Mouse (Mus musculus) kidney, adult 2 months (tissue): ENCODE measurements at regions not wholly inside any gene's neighbourhood (a gene's known extent, or its start where the extent isn't known, plus 50 kb on each side); places are given as distances from the start of the nearest gene placed in this dataset.

Source experiments
- DNase-seq: peaks from one replicate; pipeline ENCODE4 v3.0.0; 2021
- H3K27ac ChIP-seq: fragments of 200-500 bp; 2 replicates; pipeline ENCODE4 v1.5.1; 2012; ENCODE audit warnings: low read depth, low read length, control low read depth, inconsistent platforms; ENCODE audit not compliant: insufficient read depth
- H3K27me3 ChIP-seq: fragments of 200-500 bp; replicated peaks from 2 replicates; pipeline ENCODE4 v1.6.1; 2012; ENCODE audit warnings: mild to moderate bottlenecking, moderate library complexity, low read length, inconsistent platforms; ENCODE audit not compliant: control insufficient read depth, insufficient read depth
- H3K36me3 ChIP-seq: fragments of 200-500 bp; 2 replicates; pipeline ENCODE4 v1.6.1; 2012; ENCODE audit warnings: mild to moderate bottlenecking, moderate library complexity, low read length, inconsistent platforms; ENCODE audit not compliant: control insufficient read depth, insufficient read depth
- H3K4me1 ChIP-seq: fragments of 200-500 bp; 2 replicates; pipeline ENCODE4 v1.6.1; 2011; ENCODE audit warnings: low read length; ENCODE audit not compliant: control insufficient read depth, insufficient read depth
- H3K4me3 ChIP-seq: fragments of 200-500 bp; 2 replicates; pipeline ENCODE4 v1.5.1; 2011; ENCODE audit warnings: mild to moderate bottlenecking, low read depth, low read length, control low read depth; ENCODE audit not compliant: insufficient read depth
- CTCF ChIP-seq: fragments of 200-500 bp; conservative IDR thresholded peaks from 2 replicates; pipeline ENCODE4 v1.5.1; 2011; ENCODE audit warnings: low read depth, mild to moderate bottlenecking, control low read depth, low read length, moderate library complexity, mixed read lengths; ENCODE audit not compliant: insufficient read depth, insufficient read length
- POLR2A ChIP-seq: fragments of 200-500 bp; IDR thresholded peaks from one replicate; pipeline ENCODE4 v1.6.1; 2011; ENCODE audit warnings: low read depth, low read length, control low read depth
- WGBS: fragments of 180-500 bp; shearing (Covaris S2); methylation state at CpG from one replicate; pipeline ENCODE4 v1.1.7; 2018; 5-methylcytosine and 5-hydroxymethylcytosine counted together

- Histone ChIP-seq H3K4me3 (no peak overlapping the region), H3K27me3 (no peaks in the 10 kb centered on the region), H3K27ac (no peak overlapping the region), H3K36me3 (no peaks in the 10 kb centered on the region), H3K4me1 (no peaks in the 10 kb centered on the region)
- no peak for DNase-seq
- TF ChIP-seq CTCF (no peak), POLR2A (no peak)
- 79% methylated on average over 6 of the region's 6 CpGs for WGBS
These were observed 72.3 kb upstream of the Plekha5 start for GRCm38 (mm10) chr6:140351365-140352095.

GRCm38 (mm10) chr6:140348578-140348977 is 75.3 kb upstream of the Plekha5 start:
- Histone ChIP-seq H3K4me3 (no peak overlapping the region), H3K27ac (no peak overlapping the region), H3K27me3 (no peaks in the 10 kb centered on the region), H3K4me1 (no peaks in the 10 kb centered on the region), H3K36me3 (no peaks in the 10 kb centered on the region)
- TF ChIP-seq POLR2A (no peak), CTCF (no peak)
- WGBS, result 95% methylated on average over 16 of the region's 16 CpGs
- no peak for DNase-seq

- no peak for TF ChIP-seq POLR2A
- TF ChIP-seq CTCF, result no peak
- WGBS, result 65% methylated on average over 6 of the region's 6 CpGs
- H3K27me3 ChIP-seq, result no peaks in the 10 kb centered on the region
These were observed 76.9 kb upstream of the Plekha5 start for GRCm38 (mm10) chr6:140346929-140347328.

GRCm38 (mm10) chr6:140343638-140344037 is 80.2 kb upstream of the Plekha5 start:
- no peak for DNase-seq
- TF ChIP-seq CTCF, result no peak
- TF ChIP-seq POLR2A, result no peak
- H3K27me3 ChIP-seq, result no peaks in the 10 kb centered on the region
- H3K27ac ChIP-seq, result no peak overlapping the region
- no peak overlapping the region for H3K4me3 ChIP-seq
- H3K36me3 ChIP-seq, result no peaks in the 10 kb centered on the region
- WGBS, result 80% methylated on average over 11 of the region's 11 CpGs
- H3K4me1 ChIP-seq, result no peaks in the 10 kb centered on the region

More at GRCm38 (mm10) chr6:140346929-140347328, 76.9 kb upstream of the Plekha5 start:
- peak; percentile 7 for DNase-seq
- Histone ChIP-seq H3K36me3 (no peaks in the 10 kb centered on the region), H3K27ac (no peak overlapping the region), H3K4me3 (no peak overlapping the region), H3K4me1 (no peaks in the 10 kb centered on the region)

- Histone ChIP-seq H3K27ac (no peak overlapping the region), H3K36me3 (no peaks in the 10 kb centered on the region), H3K27me3 (no peaks in the 10 kb centered on the region), H3K4me3 (no peak overlapping the region), H3K4me1 (no peaks in the 10 kb centered on the region)
- 28% methylated on average over 1 of the region's 1 CpGs for WGBS
- TF ChIP-seq POLR2A (no peak), CTCF (no peak)
- no peak for DNase-seq
These were observed 81.0 kb upstream of the Plekha5 start for GRCm38 (mm10) chr6:140342881-140343280.

GRCm38 (mm10) chr6:140339731-140340130 is 84.1 kb upstream of the Plekha5 start:
- Histone ChIP-seq H3K27me3 (no peaks in the 10 kb centered on the region), H3K36me3 (no peaks in the 10 kb centered on the region), H3K4me3 (no peak overlapping the region), H3K4me1 (no peaks in the 10 kb centered on the region), H3K27ac (no peak overlapping the region)
- 91% methylated on average over 13 of the region's 13 CpGs for WGBS
- no peak for DNase-seq
- TF ChIP-seq POLR2A, result no peak
- no peak for TF ChIP-seq CTCF

- TF ChIP-seq CTCF (no peak), POLR2A (no peak)
- WGBS, result 23% methylated on average over 19 of the region's 19 CpGs
These were observed 85.7 kb upstream of the Plekha5 start for GRCm38 (mm10) chr6:140337897-140338749.

More at GRCm38 (mm10) chr6:140337897-140338749, 85.7 kb upstream of the Plekha5 start:
- peak; percentile 71 for DNase-seq
- Histone ChIP-seq H3K27ac (no peak overlapping the region), H3K4me3 (peak overlapping the region; percentile 18; the same call in 1 of the 2 replicates), H3K4me1 (no peaks in the 10 kb centered on the region), H3K36me3 (no peaks in the 10 kb centered on the region), H3K27me3 (no peaks in the 10 kb centered on the region)
